Mouse (Mus musculus): ENCODE measurements at regions not wholly inside any gene's neighbourhood (a gene's known extent, or its start where the extent isn't known, plus 50 kb on each side); places are given as distances from the start of the nearest gene placed in this dataset.

- no peaks in the 10 kb centered on the region for H3K9me3 ChIP-seq (replicated peaks; ENCODE audit: control insufficient read depth, low read length)
- H3K36me3 ChIP-seq (ENCODE audit: control insufficient read depth, insufficient read depth, low read length) = no peaks in the 10 kb centered on the region
- ATAC-seq (replicated peaks; ENCODE audit: insufficient number of reproducible peaks, low FRiP score, low TSS enrichment) = no peak
- no peak overlapping the region for H3K4me2 ChIP-seq
- no peak overlapping the region for H3K27ac ChIP-seq (ENCODE audit: low read depth, low read length)
- no peaks in the 10 kb centered on the region for H3K27me3 ChIP-seq (ENCODE audit: control insufficient read depth, insufficient read depth, low read length)
- H3K4me3 ChIP-seq (ENCODE audit: low read depth, low read length) = no peak overlapping the region
- H3K4me1 ChIP-seq (ENCODE audit: control insufficient read depth, insufficient read depth, low read length) = no peaks in the 10 kb centered on the region
- 25% methylated on average over 3 of the region's 3 CpGs for WGBS (ENCODE audit: insufficient replicate concordance)
- no peak overlapping the region for H3K9ac ChIP-seq (ENCODE audit: low read depth, low read length)
Measured at GRCm38 (mm10) chr7:70972023-70972400, 379.3 kb downstream of the Gm10295 start.

GRCm38 (mm10) chr7:70971323-70972022 is 379.8 kb downstream of the Gm10295 start:
- no peaks in the 10 kb centered on the region for H3K36me3 ChIP-seq (ENCODE audit: control insufficient read depth, insufficient read depth, low read length)
- H3K9ac ChIP-seq (ENCODE audit: low read depth, low read length) = no peak overlapping the region
- no peak overlapping the region for H3K27ac ChIP-seq (ENCODE audit: low read depth, low read length)
- WGBS (ENCODE audit: insufficient replicate concordance) = 29% methylated on average over 6 of the region's 6 CpGs
- no peak for ATAC-seq (replicated peaks; ENCODE audit: insufficient number of reproducible peaks, low FRiP score, low TSS enrichment)
- no peaks in the 10 kb centered on the region for H3K27me3 ChIP-seq (ENCODE audit: control insufficient read depth, insufficient read depth, low read length)
- H3K4me3 ChIP-seq (ENCODE audit: low read depth, low read length) = no peak overlapping the region
- H3K4me2 ChIP-seq = no peak overlapping the region
- H3K9me3 ChIP-seq (replicated peaks; ENCODE audit: control insufficient read depth, low read length) = no peaks in the 10 kb centered on the region
- no peaks in the 10 kb centered on the region for H3K4me1 ChIP-seq (ENCODE audit: control insufficient read depth, insufficient read depth, low read length)

GRCm38 (mm10) chr7:70952318-70952959 is 398.8 kb downstream of the Gm10295 start:
- Histone ChIP-seq H3K27me3 (ENCODE audit: control insufficient read depth, insufficient read depth, low read length) (no peaks in the 10 kb centered on the region), H3K4me2 (no peak overlapping the region), H3K9me3 (replicated peaks; ENCODE audit: control insufficient read depth, low read length) (no peaks in the 10 kb centered on the region), H3K27ac (ENCODE audit: low read depth, low read length) (no peak overlapping the region), H3K4me3 (ENCODE audit: low read depth, low read length) (no peak overlapping the region), H3K4me1 (ENCODE audit: control insufficient read depth, insufficient read depth, low read length) (no peaks in the 10 kb centered on the region), H3K36me3 (ENCODE audit: control insufficient read depth, insufficient read depth, low read length) (no peaks in the 10 kb centered on the region), H3K9ac (ENCODE audit: low read depth, low read length) (no peak overlapping the region)
- WGBS (ENCODE audit: insufficient replicate concordance) = 76% methylated on average over 4 of the region's 4 CpGs
- no peak for ATAC-seq (replicated peaks; ENCODE audit: insufficient number of reproducible peaks, low FRiP score, low TSS enrichment)

DNA sequence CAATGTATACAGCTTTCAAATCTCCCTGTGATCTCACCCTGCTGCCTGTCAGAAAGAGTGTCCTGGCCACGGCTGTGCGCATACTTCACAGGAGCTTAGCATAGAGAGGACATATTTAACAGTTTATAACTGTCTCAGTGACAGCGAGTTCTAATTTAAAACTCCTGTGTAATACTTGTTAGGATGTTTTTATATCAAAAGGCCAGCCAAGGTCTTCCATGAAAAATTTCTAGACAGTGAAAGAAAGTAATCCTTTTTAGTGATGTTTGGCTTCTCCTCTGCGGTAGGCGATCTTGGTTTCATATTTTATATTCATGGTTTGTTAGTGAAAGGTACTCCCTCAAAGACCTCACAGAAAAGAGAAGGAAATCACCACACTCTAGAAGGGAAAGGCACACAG is 403.0 kb downstream of the Gm10295 start:
- no peaks in the 10 kb centered on the region for H3K27me3 ChIP-seq (ENCODE audit: control insufficient read depth, insufficient read depth, low read length)
- H3K4me3 ChIP-seq (ENCODE audit: low read depth, low read length) = no peak overlapping the region
- H3K4me1 ChIP-seq (ENCODE audit: control insufficient read depth, insufficient read depth, low read length) = no peaks in the 10 kb centered on the region
- no peaks in the 10 kb centered on the region for H3K36me3 ChIP-seq (ENCODE audit: control insufficient read depth, insufficient read depth, low read length)
- 78% methylated on average over 5 of the region's 5 CpGs for WGBS (ENCODE audit: insufficient replicate concordance)
- H3K9ac ChIP-seq (ENCODE audit: low read depth, low read length) = no peak overlapping the region
- H3K27ac ChIP-seq (ENCODE audit: low read depth, low read length) = no peak overlapping the region
- H3K9me3 ChIP-seq (replicated peaks; ENCODE audit: control insufficient read depth, low read length) = no peaks in the 10 kb centered on the region
- no peak for ATAC-seq (replicated peaks; ENCODE audit: insufficient number of reproducible peaks, low FRiP score, low TSS enrichment)
- H3K4me2 ChIP-seq = no peak overlapping the region

GRCm38 (mm10) chr7:70946260-70946659 is 405.0 kb downstream of the Gm10295 start:
- H3K9me3 ChIP-seq (replicated peaks; ENCODE audit: control insufficient read depth, low read length) = no peaks in the 10 kb centered on the region
- no peak overlapping the region for H3K4me2 ChIP-seq
- WGBS (ENCODE audit: insufficient replicate concordance) = 76% methylated on average over 2 of the region's 2 CpGs

GRCm38 (mm10) chr7:70930911-70931310 is 420.4 kb downstream of the Gm10295 start:
- Histone ChIP-seq H3K4me1 (ENCODE audit: control insufficient read depth, insufficient read depth, low read length) (no peaks in the 10 kb centered on the region), H3K9ac (ENCODE audit: low read depth, low read length) (no peak overlapping the region), H3K4me3 (ENCODE audit: low read depth, low read length) (no peak overlapping the region), H3K36me3 (ENCODE audit: control insufficient read depth, insufficient read depth, low read length) (no peaks in the 10 kb centered on the region), H3K27me3 (ENCODE audit: control insufficient read depth, insufficient read depth, low read length) (no peaks in the 10 kb centered on the region), H3K27ac (ENCODE audit: low read depth, low read length) (no peak overlapping the region), H3K9me3 (replicated peaks; ENCODE audit: control insufficient read depth, low read length) (no peaks in the 10 kb centered on the region), H3K4me2 (no peak overlapping the region)
- 5% methylated on average over 6 of the region's 6 CpGs for WGBS (ENCODE audit: insufficient replicate concordance)
- no peak for ATAC-seq (replicated peaks; ENCODE audit: insufficient number of reproducible peaks, low FRiP score, low TSS enrichment)

More at GRCm38 (mm10) chr7:70946260-70946659, 405.0 kb downstream of the Gm10295 start:
- no peak for ATAC-seq (replicated peaks; ENCODE audit: insufficient number of reproducible peaks, low FRiP score, low TSS enrichment)
- no peaks in the 10 kb centered on the region for H3K27me3 ChIP-seq (ENCODE audit: control insufficient read depth, insufficient read depth, low read length)
- no peaks in the 10 kb centered on the region for H3K4me1 ChIP-seq (ENCODE audit: control insufficient read depth, insufficient read depth, low read length)
- H3K27ac ChIP-seq (ENCODE audit: low read depth, low read length) = no peak overlapping the region
- no peaks in the 10 kb centered on the region for H3K36me3 ChIP-seq (ENCODE audit: control insufficient read depth, insufficient read depth, low read length)
- no peak overlapping the region for H3K4me3 ChIP-seq (ENCODE audit: low read depth, low read length)
- no peak overlapping the region for H3K9ac ChIP-seq (ENCODE audit: low read depth, low read length)

DNA sequence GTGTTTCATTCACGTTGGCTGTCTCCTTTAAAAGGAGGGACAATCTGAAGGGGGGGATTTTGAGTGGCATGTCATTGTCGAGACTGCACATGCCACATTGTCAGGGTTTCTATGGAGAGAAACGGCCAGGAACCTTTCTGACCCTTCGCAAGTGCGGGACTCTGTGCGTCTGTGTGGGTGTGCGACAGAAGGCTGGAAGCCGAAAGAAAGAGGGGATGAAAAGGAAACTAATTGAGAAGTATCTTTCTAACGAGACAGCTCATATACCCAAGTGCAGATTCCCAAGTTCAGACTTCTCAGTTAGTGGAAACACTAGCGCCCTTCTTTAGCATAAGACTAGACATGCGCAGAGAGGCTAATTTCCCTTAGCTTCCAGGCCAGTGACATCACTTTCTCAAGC is 421.4 kb downstream of the Gm10295 start:
- 55% methylated on average over 11 of the region's 11 CpGs for WGBS (ENCODE audit: insufficient replicate concordance)
- Histone ChIP-seq H3K9ac (ENCODE audit: low read depth, low read length) (no peak overlapping the region), H3K4me3 (ENCODE audit: low read depth, low read length) (no peak overlapping the region), H3K36me3 (ENCODE audit: control insufficient read depth, insufficient read depth, low read length) (no peaks in the 10 kb centered on the region), H3K27ac (ENCODE audit: low read depth, low read length) (no peak overlapping the region), H3K27me3 (ENCODE audit: control insufficient read depth, insufficient read depth, low read length) (no peaks in the 10 kb centered on the region), H3K9me3 (replicated peaks; ENCODE audit: control insufficient read depth, low read length) (no peaks in the 10 kb centered on the region), H3K4me2 (no peak overlapping the region), H3K4me1 (ENCODE audit: control insufficient read depth, insufficient read depth, low read length) (no peaks in the 10 kb centered on the region)
- no peak for ATAC-seq (replicated peaks; ENCODE audit: insufficient number of reproducible peaks, low FRiP score, low TSS enrichment)

DNA sequence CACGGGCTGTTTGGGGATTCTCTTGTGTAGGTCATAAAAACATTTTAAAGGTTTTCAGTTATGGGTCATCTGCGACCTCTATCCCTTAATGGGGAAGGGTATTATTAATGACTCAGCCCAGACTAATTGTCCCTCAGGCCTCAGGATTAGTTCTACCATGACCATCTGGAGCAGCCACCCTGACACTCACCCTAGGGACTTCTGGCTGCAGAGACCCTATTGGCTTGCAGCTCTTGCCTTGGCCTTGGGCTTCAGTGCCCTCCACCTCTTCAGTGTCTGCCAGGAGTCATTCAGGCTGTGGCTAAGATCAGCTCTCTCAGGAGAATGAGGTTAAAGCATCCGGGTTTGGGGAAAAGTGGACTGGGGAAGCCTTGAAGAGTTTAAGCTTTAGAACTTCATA is 423.3 kb downstream of the Gm10295 start:
- H3K4me2 ChIP-seq = no peak overlapping the region
- no peak overlapping the region for H3K4me3 ChIP-seq (ENCODE audit: low read depth, low read length)
- ATAC-seq (replicated peaks; ENCODE audit: insufficient number of reproducible peaks, low FRiP score, low TSS enrichment) = no peak

DNA sequence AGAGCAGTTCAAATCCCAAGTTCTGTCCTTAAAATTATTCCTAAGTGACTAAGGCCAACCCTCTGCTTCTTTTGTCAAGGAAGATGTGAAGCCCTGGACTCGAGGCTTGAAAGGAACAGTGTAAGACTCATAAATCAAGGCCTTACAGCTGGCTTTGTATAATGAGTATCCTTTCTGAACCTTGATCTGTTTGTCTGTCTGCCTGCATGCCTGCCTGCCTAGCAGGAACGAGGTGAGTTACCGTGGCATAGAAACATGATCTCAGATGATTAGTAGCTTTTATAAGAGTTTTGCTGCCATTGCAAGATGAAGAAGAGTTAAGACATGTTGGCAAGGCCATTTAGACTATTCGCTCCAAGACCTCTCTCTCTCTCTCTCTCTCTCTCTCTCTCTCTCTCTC is 434.3 kb downstream of the Gm10295 start:
- 75% methylated on average over 4 of the region's 4 CpGs for WGBS (ENCODE audit: insufficient replicate concordance)
- no peak overlapping the region for H3K27ac ChIP-seq (ENCODE audit: low read depth, low read length)
- H3K9ac ChIP-seq (ENCODE audit: low read depth, low read length) = no peak overlapping the region
- no peaks in the 10 kb centered on the region for H3K4me1 ChIP-seq (ENCODE audit: control insufficient read depth, insufficient read depth, low read length)
- H3K27me3 ChIP-seq (ENCODE audit: control insufficient read depth, insufficient read depth, low read length) = no peaks in the 10 kb centered on the region
- H3K4me3 ChIP-seq (ENCODE audit: low read depth, low read length) = no peak overlapping the region
- H3K4me2 ChIP-seq = no peak overlapping the region
- no peaks in the 10 kb centered on the region for H3K9me3 ChIP-seq (replicated peaks; ENCODE audit: control insufficient read depth, low read length)
- ATAC-seq (replicated peaks; ENCODE audit: insufficient number of reproducible peaks, low FRiP score, low TSS enrichment) = no peak
- no peaks in the 10 kb centered on the region for H3K36me3 ChIP-seq (ENCODE audit: control insufficient read depth, insufficient read depth, low read length)

More for the DNA sequence above, 423.3 kb downstream of the Gm10295 start:
- 64% methylated on average over 3 of the region's 3 CpGs for WGBS (ENCODE audit: insufficient replicate concordance)
- H3K9me3 ChIP-seq (replicated peaks; ENCODE audit: control insufficient read depth, low read length) = no peaks in the 10 kb centered on the region
- H3K36me3 ChIP-seq (ENCODE audit: control insufficient read depth, insufficient read depth, low read length) = no peaks in the 10 kb centered on the region
- H3K27me3 ChIP-seq (ENCODE audit: control insufficient read depth, insufficient read depth, low read length) = no peaks in the 10 kb centered on the region
- no peak overlapping the region for H3K9ac ChIP-seq (ENCODE audit: low read depth, low read length)
- no peaks in the 10 kb centered on the region for H3K4me1 ChIP-seq (ENCODE audit: control insufficient read depth, insufficient read depth, low read length)
- H3K27ac ChIP-seq (ENCODE audit: low read depth, low read length) = no peak overlapping the region

Measured in heart, embryonic 11.5 days (tissue).